Mouse (Mus musculus) adrenal gland (tissue): ENCODE results near the gene Parp6.

Experiments
- intact Hi-C: fragments of 180-260 bp; cut with DNase I; formaldehyde crosslinking; loops from one replicate; pipeline ENCODE4 v1.15.1; 2025

Parp6 gene

DNA sequence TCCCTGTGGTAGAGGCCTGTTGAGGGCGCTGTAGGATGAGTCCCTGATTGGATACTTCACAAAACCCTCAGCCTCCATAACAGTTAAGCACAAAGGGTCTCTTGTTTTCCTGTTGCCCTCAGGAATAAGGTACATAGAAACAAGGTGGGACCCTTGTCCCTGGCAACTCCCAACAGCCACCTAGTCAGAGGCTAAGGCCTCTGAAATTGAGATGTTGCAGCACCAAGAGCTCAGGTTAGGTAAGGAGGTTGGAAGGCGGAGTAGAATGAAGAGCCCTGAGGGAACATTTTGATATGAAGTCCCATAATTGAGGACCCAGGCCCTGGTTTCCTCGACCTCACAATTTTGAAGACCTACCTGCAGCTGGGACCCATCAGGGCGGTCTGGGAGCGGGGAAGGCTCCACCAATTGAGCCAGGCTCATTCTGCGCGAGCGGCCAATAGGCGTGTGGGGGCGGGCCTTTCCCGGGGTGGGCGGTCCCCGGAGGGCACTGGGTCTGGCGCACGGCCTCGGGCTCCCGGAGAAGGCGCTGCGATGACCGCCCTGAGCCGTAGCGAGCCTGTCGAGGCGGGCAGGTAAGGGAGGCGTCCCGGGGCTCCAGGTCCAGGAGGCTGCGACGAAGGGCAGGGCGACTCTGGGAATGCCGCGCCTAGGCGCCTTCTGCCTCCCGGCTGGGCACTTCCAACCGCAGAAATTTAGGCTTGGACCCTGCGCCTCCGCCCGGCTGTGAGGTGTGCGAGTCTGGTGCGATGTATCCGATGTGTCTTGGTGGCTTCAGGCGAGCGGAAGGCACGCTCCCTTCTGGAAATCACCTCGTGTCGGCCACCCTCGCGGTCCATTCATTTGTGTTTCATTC is 62.8 kb downstream of the Parp6 start, which contains the start of gene Gramd2:
Gene Gramd2, plus strand, starts transcription at position 467 of the 856 bp plus-strand sequence.
- intact Hi-C loops: loop anchor here (5.0 kb wide), 1 partner anchor 113 kb away; no protein-coding TSS in a partner anchor

DNA sequence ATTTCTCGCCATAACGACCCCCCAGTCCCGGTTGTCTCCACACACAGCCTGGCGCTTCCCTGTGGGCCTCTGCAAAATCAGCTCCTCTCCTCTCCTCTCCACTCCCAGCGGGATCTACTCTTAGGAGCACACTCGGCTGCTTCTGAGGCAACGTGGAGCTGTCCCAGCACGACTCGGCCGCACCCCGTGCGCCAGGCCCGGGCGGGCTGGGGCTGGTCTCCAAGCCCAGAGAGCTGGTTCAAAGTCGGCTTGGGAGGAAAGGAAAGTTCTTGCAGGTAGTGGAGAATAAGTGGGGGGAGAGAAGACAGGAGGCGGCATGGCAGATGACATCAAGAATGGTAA is 63.4 kb downstream of the Parp6 start:
- intact Hi-C loops: no loop called here

DNA sequence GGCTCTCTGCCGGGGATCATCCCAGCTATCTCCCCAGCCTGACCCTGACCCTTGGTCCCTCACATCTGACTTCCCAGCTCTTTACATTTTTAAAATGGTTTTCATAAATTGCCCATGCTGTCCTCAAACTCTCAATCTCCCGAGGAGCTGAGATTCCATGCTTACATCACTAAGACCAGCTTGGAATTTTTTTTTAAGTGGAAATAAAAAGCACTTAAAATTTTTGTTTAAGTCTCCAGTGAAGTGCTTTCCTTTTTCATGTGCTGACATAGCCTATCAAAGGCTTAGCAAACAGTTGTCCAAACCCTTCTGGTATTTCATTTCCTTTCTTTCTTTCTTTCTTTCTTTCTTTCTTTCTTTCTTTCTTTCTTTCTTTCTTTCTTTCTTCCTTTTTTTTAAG is 66.9 kb downstream of the Parp6 start:
- intact Hi-C loops: no loop called here

DNA sequence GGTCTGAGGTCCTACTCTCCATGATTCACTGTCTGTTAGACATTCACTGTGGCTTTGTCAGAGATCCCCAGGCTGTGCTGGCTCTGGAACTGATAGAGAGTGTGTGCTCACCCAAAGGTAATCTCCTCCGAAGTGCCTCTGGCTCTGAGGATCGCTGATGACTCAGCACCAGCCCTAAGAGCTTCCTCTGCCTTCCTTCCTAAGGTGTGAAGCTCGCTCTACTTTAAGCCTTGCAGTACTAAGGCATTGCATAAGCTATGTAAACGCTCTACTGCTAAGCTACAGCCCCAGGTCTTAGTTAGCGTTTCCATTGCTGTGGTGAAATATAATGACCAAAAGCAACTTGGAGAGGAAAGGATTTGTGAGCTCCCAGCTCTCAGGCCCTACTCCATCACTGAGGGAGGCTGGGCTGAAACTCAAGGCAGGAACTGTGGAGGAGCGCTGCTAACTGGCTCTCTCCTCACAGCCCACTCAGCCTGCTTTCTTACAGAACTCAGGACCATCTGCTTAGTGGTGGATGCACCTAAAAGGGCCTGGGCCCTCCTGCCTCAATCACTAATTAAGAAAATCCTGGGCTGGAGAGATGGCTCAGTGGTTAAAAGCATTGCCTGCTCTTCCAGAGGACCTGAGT is 70.4 kb downstream of the Parp6 start:
- intact Hi-C loops: no loop called here

DNA sequence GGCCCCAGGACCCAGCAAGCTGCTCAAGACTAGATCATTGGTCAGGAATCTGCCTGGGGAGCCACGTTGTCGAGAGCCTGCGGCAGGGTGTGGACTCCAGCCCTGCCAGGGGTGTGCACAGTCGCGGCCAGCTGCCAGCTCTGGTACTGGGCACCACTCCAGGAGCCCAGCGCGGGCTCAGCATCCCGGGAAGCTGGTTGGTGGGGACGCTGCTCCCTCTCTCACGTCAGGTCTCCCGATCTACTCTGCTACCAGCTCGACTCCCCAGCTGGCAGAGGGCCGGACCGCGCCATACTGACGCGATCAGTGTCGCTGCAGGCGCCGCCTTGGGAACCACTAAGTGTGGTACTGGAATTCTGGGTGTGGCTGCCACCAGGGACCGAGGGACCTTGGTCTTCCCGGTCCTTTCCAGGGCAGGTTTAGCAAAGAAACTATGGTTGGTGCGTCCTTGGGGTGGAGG is 74.6 kb downstream of the Parp6 start:
- intact Hi-C loops: no loop called here

DNA sequence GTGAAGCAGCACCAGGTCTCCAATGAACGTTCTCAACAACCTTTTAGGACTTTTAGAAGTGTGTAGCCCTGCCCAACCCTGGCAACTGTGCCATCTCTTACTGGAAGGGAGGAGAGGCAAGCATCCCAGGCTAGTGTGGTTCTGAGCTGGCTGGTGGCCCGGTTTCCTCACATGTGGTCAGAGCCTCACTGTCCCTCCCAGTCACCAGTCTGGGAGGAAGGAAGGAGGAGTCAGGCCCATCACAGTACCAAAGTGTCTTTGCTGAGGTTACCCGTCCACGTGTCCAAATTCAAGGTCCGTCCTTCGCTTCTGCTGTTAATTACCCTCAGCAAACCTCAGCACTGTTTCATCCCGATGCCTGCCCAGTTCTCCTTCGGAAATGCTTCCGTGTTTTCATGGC is 75.1 kb downstream of the Parp6 start:
- intact Hi-C loops: no loop called here

DNA sequence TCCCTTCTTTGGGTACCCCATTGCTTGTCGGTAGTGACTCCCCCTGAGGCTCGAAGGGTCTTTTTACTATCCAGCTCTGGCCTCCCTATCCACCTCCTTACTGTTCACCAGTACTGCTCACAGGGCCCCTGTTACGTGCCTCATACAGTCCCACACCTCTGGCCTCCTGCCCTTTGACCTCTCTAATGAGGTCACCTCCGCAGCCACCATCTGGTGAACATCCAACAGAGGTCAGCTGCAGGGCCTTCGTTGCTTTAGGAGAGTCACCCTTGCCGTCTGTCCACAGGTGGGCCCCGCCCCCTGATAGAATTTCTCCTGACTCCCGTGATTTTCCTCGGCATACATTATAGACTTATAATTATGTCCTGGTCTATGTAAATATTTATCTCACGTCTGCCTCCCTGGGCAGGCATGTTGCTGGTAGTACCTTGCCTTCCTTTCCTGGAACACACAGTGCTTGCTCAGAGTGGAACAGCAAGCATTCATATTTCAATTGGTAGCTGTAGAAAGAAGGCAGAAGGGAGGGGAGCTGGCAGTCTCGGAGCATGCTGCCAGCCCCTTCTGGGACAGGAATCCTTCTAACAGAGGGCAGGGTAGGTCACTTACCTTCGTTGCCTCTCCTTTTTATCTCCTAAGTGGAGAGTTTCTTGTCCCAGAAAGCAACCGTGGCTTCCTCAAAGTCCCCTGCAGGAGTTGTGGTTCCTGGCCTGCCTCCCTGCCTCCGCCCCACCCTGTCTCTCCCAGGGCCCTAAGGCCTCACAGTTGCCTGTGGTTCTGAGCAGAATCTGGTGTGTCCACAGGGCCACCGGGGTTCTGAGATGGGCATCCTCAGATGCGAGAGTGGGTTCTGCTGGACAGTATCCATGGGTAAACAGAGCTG is 77.7 kb downstream of the Parp6 start:
- intact Hi-C loops: no loop called here

DNA sequence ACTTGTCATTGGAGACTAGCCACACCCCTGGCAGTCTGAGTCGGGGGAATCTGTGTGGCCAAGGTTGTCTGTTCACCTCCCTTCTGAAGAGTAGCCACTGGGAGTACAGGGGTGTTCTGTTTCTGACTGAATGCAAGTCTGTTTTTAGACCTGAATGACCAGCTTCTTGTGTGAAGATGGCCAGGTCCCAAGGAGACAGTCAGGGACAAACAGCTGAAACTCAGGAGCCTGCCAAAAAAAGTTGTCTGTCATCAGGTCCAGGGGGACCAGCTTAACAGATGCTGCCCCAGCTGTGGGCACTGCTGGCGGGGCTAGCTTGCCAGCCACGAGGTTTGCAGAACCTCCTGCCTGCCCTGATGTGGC is 78.3 kb downstream of the Parp6 start:
- intact Hi-C loops: no loop called here

DNA sequence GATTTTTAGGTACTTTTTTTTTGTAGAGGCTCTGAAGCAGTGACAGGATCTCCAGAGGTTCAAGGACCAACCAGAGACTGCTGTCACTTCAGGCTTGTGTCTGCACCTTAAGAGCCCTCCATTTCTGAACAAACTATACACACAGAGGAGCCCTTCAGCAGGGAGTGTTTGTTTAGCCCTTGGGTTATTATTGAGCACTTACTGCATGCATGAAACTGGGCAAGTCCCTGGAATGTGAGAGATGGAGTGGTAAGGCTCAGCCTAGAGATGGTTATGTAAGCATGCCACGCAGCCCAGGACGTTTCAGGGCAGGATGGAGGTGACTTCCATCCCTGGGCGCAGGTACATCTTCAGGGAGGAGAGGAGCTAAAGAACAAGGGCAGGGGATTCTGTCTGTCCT is 79.3 kb downstream of the Parp6 start:
- intact Hi-C loops: no loop called here
